Mouse (Mus musculus) liver, postnatal 0 days (tissue): ENCODE data around the gene Slit3. TPM values are rescaled to one million over a fixed set of nuclear protein-coding genes. Genes with fewer than 3 reads are reported as not detected.

Experiments used
- ATAC-seq: fragments of 200-750 bp; cut with Nextera tagmentation; 2 replicates; pipeline ENCODE4 v1.8.0; 2017; ENCODE audit warnings: mild to moderate bottlenecking, moderate library complexity
- DNase-seq: peaks from one replicate; pipeline ENCODE4 v3.0.0-alpha.2; 2016
- H3K27ac ChIP-seq: fragments of 300-500 bp; sonication (generic); 2 replicates; pipeline ENCODE4 v1.5.1; 2014; ENCODE audit warnings: antibody characterized with exemption, moderate library complexity, mild to moderate bottlenecking, low read depth
- H3K27me3 ChIP-seq: fragments of 300-500 bp; sonication (generic); 2 replicates; pipeline ENCODE4 v1.6.1; 2014; ENCODE audit warnings: low read length, control low read depth, mixed read lengths; ENCODE audit not compliant: insufficient read depth
- H3K36me3 ChIP-seq: fragments of 300-500 bp; sonication (generic); replicated peaks from 2 replicates; pipeline ENCODE4 v1.6.1; 2014; ENCODE audit warnings: mild to moderate bottlenecking, control low read depth, low read length, moderate library complexity, mixed read lengths; ENCODE audit not compliant: insufficient read depth
- H3K4me1 ChIP-seq: fragments of 300-500 bp; sonication (generic); 2 replicates; pipeline ENCODE4 v1.6.1; 2014; ENCODE audit warnings: antibody characterized with exemption, mild to moderate bottlenecking, control low read depth; ENCODE audit not compliant: insufficient read depth
- H3K4me2 ChIP-seq: fragments of 300-500 bp; sonication (generic); 2 replicates; pipeline ENCODE4 v1.6.1; 2014; ENCODE audit warnings: low read depth, mild to moderate bottlenecking, low read length, moderate library complexity, mixed read lengths
- H3K4me3 ChIP-seq: fragments of 300-500 bp; sonication (generic); 2 replicates; pipeline ENCODE4 v1.5.1; 2014; ENCODE audit warnings: low read depth, low read length
- H3K9ac ChIP-seq: fragments of 300-500 bp; sonication (generic); replicated peaks from 2 replicates; pipeline ENCODE4 v1.6.1; 2014; ENCODE audit warnings: mild to moderate bottlenecking, moderate library complexity
- H3K9me3 ChIP-seq: fragments of 300-500 bp; sonication (generic); 2 replicates; pipeline ENCODE4 v1.6.1; 2016; ENCODE audit warnings: mild to moderate bottlenecking, control low read depth, low read length, mixed read lengths
- CTCF ChIP-seq: sonication (generic); IDR thresholded peaks from 2 replicates; pipeline ENCODE4 v1.5.1; 2016; ENCODE audit warnings: antibody characterized with exemption, low read depth
- EP300 ChIP-seq: IDR thresholded peaks from 2 replicates; pipeline ENCODE4 v1.6.1; 2016; ENCODE audit warnings: antibody characterized with exemption, low read depth, mild to moderate bottlenecking
- WGBS: fragments of 180-500 bp; shearing (Covaris S2); extraction: QIAGEN DNeasy Blood & Tissue Kit; methylation state at CpG from one replicate; pipeline ENCODE4 v1.1.7; 2014; ENCODE audit not compliant: insufficient replicate concordance; 5-methylcytosine and 5-hydroxymethylcytosine counted together
- polyA plus RNA-seq: library from polyadenylated mRNA; unstranded; fragments of >200 nt; fragmentation: Nextera tagmentation; extraction: Ambion mirVana; gene quantifications from 2 replicates; pipeline ENCODE4 v1.2.1, GENCODE M21; 2015

Gene Slit3
- polyA plus RNA-seq, 1 experiment from 2014 or later, result 0.20 TPM

DNA sequence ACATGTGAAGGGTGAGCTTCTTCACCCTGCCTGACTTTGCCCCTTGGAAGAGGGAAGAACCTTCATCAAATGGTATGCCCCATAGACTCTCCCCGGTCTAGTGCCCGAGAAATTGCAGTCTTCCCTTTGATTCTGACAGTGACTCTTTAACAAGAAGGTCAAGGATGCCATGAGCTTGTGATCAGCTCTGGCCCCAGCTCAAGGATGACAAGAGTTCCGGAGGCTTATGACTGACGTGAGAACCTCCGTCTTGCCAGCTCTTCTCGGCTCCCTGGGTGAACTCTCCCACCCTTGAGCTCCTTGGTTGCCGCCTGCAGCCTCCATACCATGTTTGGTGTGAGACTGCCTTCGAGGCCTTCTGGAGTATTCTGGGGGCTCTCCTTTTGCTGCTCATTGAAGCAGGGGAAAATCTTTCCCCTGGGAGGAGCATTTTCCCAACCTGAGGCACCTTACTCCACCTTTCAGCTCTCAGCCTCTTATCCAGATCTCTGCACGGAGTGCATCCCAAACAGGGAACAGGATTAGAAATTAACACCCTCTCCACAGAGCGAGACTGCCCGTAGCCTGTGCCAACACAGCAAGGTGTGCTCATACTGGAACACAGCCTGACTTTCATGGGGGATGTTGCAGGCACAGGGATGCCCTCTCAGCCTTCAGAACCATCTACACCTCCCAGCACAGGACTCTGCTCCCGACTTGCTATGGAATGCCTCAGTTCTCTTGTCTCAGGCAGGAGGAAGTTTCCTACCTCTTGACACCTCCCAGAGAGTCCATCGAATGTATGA lies 224.9 kb downstream of the Slit3 start:
- Histone ChIP-seq H3K4me3 (no peak overlapping the region), H3K27me3 (no peaks in the 10 kb centered on the region), H3K4me2 (no peak overlapping the region), H3K9ac (no peak overlapping the region), H3K36me3 (no peaks in the 10 kb centered on the region), H3K4me1 (no peaks in the 10 kb centered on the region), H3K9me3 (no peaks in the 10 kb centered on the region), H3K27ac (no peak overlapping the region)
- 73% methylated on average over 13 of the region's 13 CpGs for WGBS
- TF ChIP-seq EP300, result no peak
- TF ChIP-seq CTCF, result no peak
- ATAC-seq (no peak), DNase-seq (no peak)

DNA sequence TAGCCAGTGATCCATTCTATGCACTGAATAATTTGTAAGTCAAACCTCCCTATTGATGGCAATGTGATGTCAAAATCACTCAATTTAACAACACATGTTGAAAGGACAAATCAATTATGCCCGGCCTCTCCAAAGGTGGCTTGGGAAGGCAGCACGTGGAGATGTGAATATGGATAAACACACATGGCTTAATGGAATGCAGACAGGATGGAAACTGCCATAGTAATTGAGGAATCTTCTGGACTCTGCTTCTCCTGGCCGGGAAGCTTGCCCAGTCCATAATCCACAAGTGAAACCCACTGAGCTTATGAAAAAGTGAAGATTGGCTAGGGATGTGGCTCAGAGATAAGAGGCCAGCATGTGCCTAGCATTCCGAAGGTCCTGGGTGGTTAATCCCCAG lies 227.1 kb downstream of the Slit3 start:
- ATAC-seq (no peak), DNase-seq (no peak)
- H3K27ac ChIP-seq, result no peak overlapping the region
- H3K4me3 ChIP-seq, result no peak overlapping the region
- H3K9me3 ChIP-seq, result no peaks in the 10 kb centered on the region
- 55% methylated on average over 4 of the region's 4 CpGs for WGBS
- no peak overlapping the region for H3K4me2 ChIP-seq
- TF ChIP-seq CTCF (no peak), EP300 (no peak)
- H3K36me3 ChIP-seq, result no peaks in the 10 kb centered on the region
- H3K9ac ChIP-seq, result no peak overlapping the region
- H3K27me3 ChIP-seq, result no peaks in the 10 kb centered on the region
- no peaks in the 10 kb centered on the region for H3K4me1 ChIP-seq

DNA sequence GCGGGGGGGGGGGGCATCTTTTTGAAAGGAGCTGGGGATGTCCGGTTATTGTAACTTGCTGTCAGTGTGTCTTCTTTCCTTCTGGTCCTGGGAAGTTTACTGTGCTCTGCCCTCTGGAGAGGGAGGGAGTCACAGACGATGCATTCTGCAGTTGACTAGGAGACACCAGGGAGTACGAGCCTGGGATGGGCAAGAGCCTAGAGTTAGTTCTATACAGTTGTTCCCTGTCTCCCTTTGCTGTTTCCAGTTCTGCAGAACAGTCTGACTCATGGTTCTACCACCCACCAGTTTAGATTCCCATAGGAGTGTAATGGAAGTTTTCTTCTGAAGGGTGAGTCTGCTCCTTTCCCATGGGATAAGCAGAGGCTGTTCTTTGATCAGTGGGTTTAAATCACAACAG lies 229.9 kb downstream of the Slit3 start:
- no peaks in the 10 kb centered on the region for H3K36me3 ChIP-seq
- no peak overlapping the region for H3K27ac ChIP-seq
- 45% methylated on average over 4 of the region's 4 CpGs for WGBS
- H3K4me1 ChIP-seq, result no peaks in the 10 kb centered on the region
- ATAC-seq (no peak), DNase-seq (no peak)
- H3K27me3 ChIP-seq, result no peaks in the 10 kb centered on the region
- no peak overlapping the region for H3K9ac ChIP-seq
- no peaks in the 10 kb centered on the region for H3K9me3 ChIP-seq
- H3K4me2 ChIP-seq, result no peak overlapping the region
- H3K4me3 ChIP-seq, result no peak overlapping the region
- TF ChIP-seq EP300, result no peak
- TF ChIP-seq CTCF, result no peak

DNA sequence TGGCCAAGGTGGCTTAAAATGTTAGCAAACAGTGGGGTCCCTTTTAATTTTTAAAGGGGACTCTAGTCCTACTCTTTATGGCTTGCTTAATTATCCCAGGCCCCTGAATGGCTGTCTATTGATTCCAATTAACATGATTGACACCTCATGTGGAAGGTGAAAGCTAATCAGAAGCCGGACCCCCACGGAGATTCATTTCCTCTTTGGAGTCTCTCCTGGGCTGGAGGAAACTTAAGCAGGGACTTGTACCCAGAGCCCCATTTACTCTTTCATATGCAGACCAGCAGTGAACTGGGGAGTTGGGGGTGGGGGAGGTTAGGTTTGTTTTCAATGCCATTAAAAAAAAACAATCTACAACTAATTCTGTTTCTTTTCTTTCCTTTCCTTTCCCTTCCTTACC lies 230.4 kb downstream of the Slit3 start:
- H3K9me3 ChIP-seq, result no peaks in the 10 kb centered on the region
- ATAC-seq (no peak), DNase-seq (no peak)
- H3K36me3 ChIP-seq, result no peaks in the 10 kb centered on the region
- no peak overlapping the region for H3K4me3 ChIP-seq
- no peak overlapping the region for H3K4me2 ChIP-seq
- WGBS, result 29% methylated on average over 2 of the region's 2 CpGs
- no peaks in the 10 kb centered on the region for H3K4me1 ChIP-seq
- TF ChIP-seq EP300, result no peak
- TF ChIP-seq CTCF, result no peak
- no peaks in the 10 kb centered on the region for H3K27me3 ChIP-seq
- H3K27ac ChIP-seq, result no peak overlapping the region
- H3K9ac ChIP-seq, result no peak overlapping the region

DNA sequence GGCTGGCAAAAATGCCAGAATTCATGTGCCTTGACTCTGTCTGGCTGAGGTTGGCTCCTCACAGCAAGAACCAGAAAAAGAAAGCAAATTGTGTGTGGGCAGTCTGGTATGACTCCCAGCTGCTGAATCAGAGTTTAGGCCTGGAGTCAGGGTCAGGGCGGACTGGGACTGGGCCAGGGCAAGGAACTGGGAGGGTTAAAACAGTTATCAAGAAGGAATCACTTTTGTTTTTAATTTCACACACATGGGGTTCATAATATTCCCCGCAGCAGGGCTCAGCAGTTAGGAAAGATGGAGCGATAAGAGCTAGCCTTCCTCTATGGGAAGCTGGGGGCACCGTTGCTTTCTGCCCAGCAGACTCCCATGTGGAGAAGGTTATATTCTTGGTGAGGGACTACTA lies 234.8 kb downstream of the Slit3 start:
- WGBS, result 74% methylated on average over 4 of the region's 4 CpGs
- Histone ChIP-seq H3K9me3 (no peaks in the 10 kb centered on the region), H3K27ac (no peak overlapping the region), H3K9ac (no peak overlapping the region), H3K27me3 (no peaks in the 10 kb centered on the region), H3K4me2 (no peak overlapping the region), H3K4me1 (no peaks in the 10 kb centered on the region), H3K36me3 (no peaks in the 10 kb centered on the region), H3K4me3 (no peak overlapping the region)
- no peak for TF ChIP-seq EP300
- TF ChIP-seq CTCF, result no peak
- ATAC-seq (no peak), DNase-seq (no peak)

DNA sequence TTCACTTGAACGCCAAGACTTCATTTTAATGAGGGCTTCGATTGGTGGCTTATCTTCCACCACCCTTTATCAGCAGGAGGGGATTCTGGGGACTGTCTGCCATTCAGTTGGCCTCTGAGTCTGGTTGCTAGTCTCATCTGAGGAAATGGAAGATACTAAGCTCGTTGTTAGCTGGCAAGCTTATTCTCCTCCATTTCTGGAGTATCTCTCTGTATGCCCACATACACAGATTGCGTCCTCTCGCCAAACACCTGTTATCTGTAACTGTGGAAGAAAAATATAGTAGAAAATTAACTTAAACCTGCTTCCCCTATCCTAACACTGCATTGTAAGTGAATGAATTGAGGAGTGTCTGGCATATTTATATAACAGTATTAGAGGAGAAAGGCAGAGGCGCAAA lies 240.0 kb downstream of the Slit3 start:
- ATAC-seq (no peak), DNase-seq (no peak)
- Histone ChIP-seq H3K36me3 (no peaks in the 10 kb centered on the region), H3K4me1 (no peaks in the 10 kb centered on the region), H3K9ac (no peak overlapping the region), H3K4me2 (no peak overlapping the region), H3K27me3 (no peaks in the 10 kb centered on the region), H3K9me3 (no peaks in the 10 kb centered on the region), H3K4me3 (no peak overlapping the region), H3K27ac (no peak overlapping the region)
- 72% methylated on average over 6 of the region's 6 CpGs for WGBS
- TF ChIP-seq CTCF (no peak), EP300 (no peak)
